Mouse (Mus musculus): Measurements from ENCODE around the gene Gm904. TPM values are rescaled to one million over a fixed set of nuclear protein-coding genes. Genes with fewer than 3 reads are reported as not detected.
"Not testable (repeated sequence)": the region's sequence is repeated elsewhere in the genome, so short reads cannot be mapped to it uniquely, and the experiment has no call there.

Gm904 gene
- polyA plus RNA-seq (2016; fragmentation: Nextera tagmentation; extraction: Ambion mirVana) = not detected in 2 replicates

- H3K27me3 ChIP-seq (replicated peaks; ENCODE audit: low read depth, poor library complexity, severe bottlenecking); H3K4me1 ChIP-seq; H3K36me3 ChIP-seq (replicated peaks); DNase-seq (ENCODE audit: low spot score); H3K9me3 ChIP-seq; H3K4me3 ChIP-seq; H3K27ac ChIP-seq (replicated peaks): not testable (repeated sequence)
Observed at GRCm38 (mm10) chr13:50642928-50643327, at the start of gene Gm904. Gm904 (plus strand) TSS chr13:50643228.

GRCm38 (mm10) chr13:50648771-50649170 lies 5.7 kb downstream of the Gm904 start:
- not testable (repeated sequence) for H3K4me1 ChIP-seq; H3K4me3 ChIP-seq; H3K27ac ChIP-seq (replicated peaks); H3K9me3 ChIP-seq; H3K36me3 ChIP-seq (replicated peaks); H3K27me3 ChIP-seq (replicated peaks; ENCODE audit: low read depth, poor library complexity, severe bottlenecking); DNase-seq (ENCODE audit: low spot score)
- WGBS = 87% methylated on average over 2 of the region's 2 CpGs

Small RNA genes lying within 50 kb of the gene (microRNA-seq; reads per million reads assigned to microRNA genes)
- gene Gm23952 = not detected
- gene Mir683-2 = not detected

Other genes with a start within 250 kb of the Gm904 start
- 26.3 and 33.6 TPM in 2 replicates for gene Fbxw17, start 225.4 kb upstream of the Gm904 start, polyA plus RNA-seq (2016; fragmentation: Nextera tagmentation; extraction: Ambion mirVana)
- not detected in 2 replicates for gene Gm47429, start 199.3 kb upstream of the Gm904 start, polyA plus RNA-seq (2016; fragmentation: Nextera tagmentation; extraction: Ambion mirVana)
- gene Nutm2, start 175.9 kb upstream of the Gm904 start, polyA plus RNA-seq (2016; fragmentation: Nextera tagmentation; extraction: Ambion mirVana) = not detected in 2 replicates
- not detected in 2 replicates for gene Gm8765, start 55.1 kb downstream of the Gm904 start, polyA plus RNA-seq (2016; fragmentation: Nextera tagmentation; extraction: Ambion mirVana)